Mouse (Mus musculus): ENCODE data around the gene Stag2. TPM values are rescaled to one million over a fixed set of nuclear protein-coding genes. Genes with fewer than 3 reads are reported as not detected.

Gene Stag2
- polyA plus RNA-seq (2012; rRNA removed): 0.42 and 0.68 TPM in 2 replicates

GRCm38 (mm10) chrX:42148788-42149556, at the start of gene Stag2:
Gene Stag2, plus strand, starts transcription at chrX:42149317.

Other genes starting within 250 kb of the Stag2 start
- gene Thoc2, start 228.6 kb upstream of the Stag2 start, polyA plus RNA-seq (2012; rRNA removed): 0.34 and 0.97 TPM in 2 replicates
- gene Xiap, start 89.6 kb upstream of the Stag2 start, polyA plus RNA-seq (2012; rRNA removed): 1.5 and 2.1 TPM in 2 replicates